Mouse (Mus musculus): Measurements from ENCODE around the gene Plg.

Gene Plg

DNA sequence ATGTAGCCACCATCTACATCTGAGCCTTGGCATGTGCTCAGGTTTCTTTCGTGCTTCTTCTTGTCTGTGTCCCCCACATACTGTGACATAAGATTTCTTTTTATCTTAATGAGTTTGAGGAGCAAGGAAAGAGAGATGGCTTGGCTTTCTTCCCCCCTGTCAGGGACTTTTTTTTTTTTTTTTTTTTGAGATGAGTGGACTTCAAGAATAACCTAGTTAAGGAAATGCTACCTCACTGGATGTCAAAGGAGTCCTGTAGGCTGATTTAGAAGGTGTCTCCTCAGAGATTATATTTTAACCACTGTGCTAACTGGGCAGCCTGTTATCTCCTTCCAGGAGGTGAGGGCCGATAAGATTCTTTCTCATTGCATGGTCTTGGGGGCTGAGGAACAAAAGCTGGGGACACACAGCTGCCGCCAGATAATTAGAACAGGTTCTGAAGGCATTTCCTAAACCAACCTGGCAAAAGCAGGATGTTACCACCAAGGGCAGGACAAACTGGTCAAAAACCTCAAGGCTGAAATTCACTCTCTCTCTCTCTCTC is 4.7 kb upstream of the Plg start:
- Histone ChIP-seq H3K36me3 (ENCODE audit: insufficient read depth, low read length) (no peaks in the 10 kb centered on the region), H3K4me1 (replicated peaks; ENCODE audit: low read depth, low read length) (peaks cover 10% of the 10 kb centered on the region), H3K9me3 (ENCODE audit: low read length) (no peaks in the 10 kb centered on the region), H3K27me3 (ENCODE audit: insufficient read depth, low read length) (no peaks in the 10 kb centered on the region), H3K4me3 (replicated peaks; ENCODE audit: low read length) (no peak overlapping the region)
- TF ChIP-seq POU5F1 (IDR thresholded peaks at IDR 0.05; ENCODE audit: borderline replicate concordance, low read length) = no peak
- TF ChIP-seq CTCF (conservative IDR thresholded peaks at IDR 0.05; ENCODE audit: low read length) = no peak
- no peak for TF ChIP-seq NANOG (IDR thresholded peaks at IDR 0.05; ENCODE audit: borderline replicate concordance, low read length)

GRCm38 (mm10) chr17:12380287-12380686 is 1.9 kb downstream of the Plg start:
- no peak for TF ChIP-seq CTCF (conservative IDR thresholded peaks at IDR 0.05; ENCODE audit: low read length)
- no peak for TF ChIP-seq POU5F1 (IDR thresholded peaks at IDR 0.05; ENCODE audit: borderline replicate concordance, low read length)
- no peaks in the 10 kb centered on the region for H3K36me3 ChIP-seq (ENCODE audit: insufficient read depth, low read length)
- H3K9me3 ChIP-seq (ENCODE audit: low read length) = no peaks in the 10 kb centered on the region
- peaks cover 6% of the 10 kb centered on the region; the same call in 1 of the 2 replicates for H3K27me3 ChIP-seq (ENCODE audit: insufficient read depth, low read length)
- no peaks in the 10 kb centered on the region for H3K4me1 ChIP-seq (replicated peaks; ENCODE audit: low read depth, low read length)
- H3K4me3 ChIP-seq (replicated peaks; ENCODE audit: low read length) = no peak overlapping the region

DNA sequence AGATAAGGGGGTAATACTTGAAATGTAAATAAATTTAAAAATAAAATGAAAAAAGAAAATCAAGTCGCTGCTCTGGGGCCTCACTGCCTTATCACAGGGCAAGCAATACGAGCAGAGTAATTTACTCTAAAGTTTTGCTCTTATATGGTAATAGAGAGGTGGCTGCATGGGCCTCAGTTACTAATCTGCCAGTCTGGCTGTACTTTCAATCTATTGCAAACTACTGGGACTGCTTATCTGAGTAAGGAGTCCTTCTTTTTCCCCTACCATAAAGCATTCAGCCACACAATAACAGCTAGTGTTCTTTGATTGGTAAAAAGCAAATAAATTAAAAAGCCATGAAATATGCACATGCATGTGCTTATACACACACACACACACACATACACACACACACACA is 3.2 kb downstream of the Plg start:
- no peaks in the 10 kb centered on the region for H3K9me3 ChIP-seq (ENCODE audit: low read length)
- no peak for TF ChIP-seq NANOG (IDR thresholded peaks at IDR 0.05; ENCODE audit: borderline replicate concordance, low read length)
- TF ChIP-seq CTCF (conservative IDR thresholded peaks at IDR 0.05; ENCODE audit: low read length) = no peak
- TF ChIP-seq POU5F1 (IDR thresholded peaks at IDR 0.05; ENCODE audit: borderline replicate concordance, low read length) = no peak
- no peaks in the 10 kb centered on the region for H3K36me3 ChIP-seq (ENCODE audit: insufficient read depth, low read length)
- no peak overlapping the region for H3K4me3 ChIP-seq (replicated peaks; ENCODE audit: low read length)
- no peaks in the 10 kb centered on the region for H3K4me1 ChIP-seq (replicated peaks; ENCODE audit: low read depth, low read length)
- peaks cover 6% of the 10 kb centered on the region; the same call in 1 of the 2 replicates for H3K27me3 ChIP-seq (ENCODE audit: insufficient read depth, low read length)

GRCm38 (mm10) chr17:12382531-12382930 is 4.1 kb downstream of the Plg start:
- Histone ChIP-seq H3K9me3 (ENCODE audit: low read length) (no peaks in the 10 kb centered on the region), H3K4me1 (replicated peaks; ENCODE audit: low read depth, low read length) (no peaks in the 10 kb centered on the region), H3K4me3 (replicated peaks; ENCODE audit: low read length) (no peak overlapping the region), H3K27me3 (ENCODE audit: insufficient read depth, low read length) (peaks cover 6% of the 10 kb centered on the region; the same call in 1 of the 2 replicates), H3K36me3 (ENCODE audit: insufficient read depth, low read length) (no peaks in the 10 kb centered on the region)
- TF ChIP-seq NANOG (IDR thresholded peaks at IDR 0.05; ENCODE audit: borderline replicate concordance, low read length) (no peak), POU5F1 (IDR thresholded peaks at IDR 0.05; ENCODE audit: borderline replicate concordance, low read length) (no peak), CTCF (conservative IDR thresholded peaks at IDR 0.05; ENCODE audit: low read length) (no peak)

GRCm38 (mm10) chr17:12385049-12385794 is 6.8 kb downstream of the Plg start:
- H3K9me3 ChIP-seq (ENCODE audit: low read length) = no peaks in the 10 kb centered on the region
- no peaks in the 10 kb centered on the region for H3K36me3 ChIP-seq (ENCODE audit: insufficient read depth, low read length)
- H3K27me3 ChIP-seq (ENCODE audit: insufficient read depth, low read length) = peaks cover 6% of the 10 kb centered on the region; the same call in 1 of the 2 replicates
- H3K4me3 ChIP-seq (replicated peaks; ENCODE audit: low read length) = no peak overlapping the region
- TF ChIP-seq POU5F1 (IDR thresholded peaks at IDR 0.05; ENCODE audit: borderline replicate concordance, low read length) = no peak
- TF ChIP-seq NANOG (IDR thresholded peaks at IDR 0.05; ENCODE audit: borderline replicate concordance, low read length) = no peak
- TF ChIP-seq CTCF (conservative IDR thresholded peaks at IDR 0.05; ENCODE audit: low read length) = no peak
- H3K4me1 ChIP-seq (replicated peaks; ENCODE audit: low read depth, low read length) = no peaks in the 10 kb centered on the region

- H3K4me1 ChIP-seq (replicated peaks; ENCODE audit: low read depth, low read length) = no peaks in the 10 kb centered on the region
- H3K9me3 ChIP-seq (ENCODE audit: low read length) = no peaks in the 10 kb centered on the region
- peaks cover 8% of the 10 kb centered on the region; the same call in 1 of the 2 replicates for H3K27me3 ChIP-seq (ENCODE audit: insufficient read depth, low read length)
- no peaks in the 10 kb centered on the region for H3K36me3 ChIP-seq (ENCODE audit: insufficient read depth, low read length)
- no peak overlapping the region for H3K4me3 ChIP-seq (replicated peaks; ENCODE audit: low read length)
- TF ChIP-seq POU5F1 (IDR thresholded peaks at IDR 0.05; ENCODE audit: borderline replicate concordance, low read length) (no peak), CTCF (conservative IDR thresholded peaks at IDR 0.05; ENCODE audit: low read length) (no peak), NANOG (IDR thresholded peaks at IDR 0.05; ENCODE audit: borderline replicate concordance, low read length) (no peak)
These were observed 9.4 kb downstream of the Plg start for GRCm38 (mm10) chr17:12387781-12388180.

GRCm38 (mm10) chr17:12388239-12388638 is 9.8 kb downstream of the Plg start:
- no peak for TF ChIP-seq CTCF (conservative IDR thresholded peaks at IDR 0.05; ENCODE audit: low read length)
- no peak for TF ChIP-seq POU5F1 (IDR thresholded peaks at IDR 0.05; ENCODE audit: borderline replicate concordance, low read length)
- TF ChIP-seq NANOG (IDR thresholded peaks at IDR 0.05; ENCODE audit: borderline replicate concordance, low read length) = no peak
- H3K4me3 ChIP-seq (replicated peaks; ENCODE audit: low read length) = no peak overlapping the region
- no peaks in the 10 kb centered on the region for H3K36me3 ChIP-seq (ENCODE audit: insufficient read depth, low read length)
- H3K27me3 ChIP-seq (ENCODE audit: insufficient read depth, low read length) = peaks cover 8% of the 10 kb centered on the region; the same call in 1 of the 2 replicates
- H3K9me3 ChIP-seq (ENCODE audit: low read length) = no peaks in the 10 kb centered on the region
- no peaks in the 10 kb centered on the region for H3K4me1 ChIP-seq (replicated peaks; ENCODE audit: low read depth, low read length)

DNA sequence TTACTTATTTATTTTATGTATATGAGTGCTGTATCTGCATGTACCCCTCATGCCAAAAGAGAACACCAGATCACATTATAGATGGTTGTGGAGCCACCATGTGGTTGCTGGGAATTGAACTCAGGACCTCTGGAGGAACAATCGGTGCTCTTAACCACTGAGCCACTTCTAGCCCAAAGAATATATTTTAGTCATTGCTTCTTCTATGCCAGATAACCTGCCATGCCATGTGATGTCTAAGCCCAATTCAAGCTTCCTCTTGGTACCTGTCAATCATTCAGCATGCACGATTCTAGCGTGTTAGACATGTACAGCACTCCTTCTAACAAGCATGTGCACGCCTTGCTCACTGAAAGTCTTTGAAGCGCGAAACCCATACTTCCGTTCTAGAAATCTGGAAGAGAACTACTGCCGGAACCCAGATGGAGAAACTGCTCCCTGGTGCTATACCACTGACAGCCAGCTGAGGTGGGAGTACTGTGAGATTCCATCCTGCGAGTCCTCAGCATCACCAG is 17.8 kb downstream of the Plg start:
- no peak overlapping the region for H3K4me3 ChIP-seq (replicated peaks; ENCODE audit: low read length)
- no peaks in the 10 kb centered on the region for H3K4me1 ChIP-seq (replicated peaks; ENCODE audit: low read depth, low read length)
- 0 out of 2 replicates have a peak, but pooled peaks cover 6% of the 10 kb centered on the region for H3K27me3 ChIP-seq (ENCODE audit: insufficient read depth, low read length)
- TF ChIP-seq CTCF (conservative IDR thresholded peaks at IDR 0.05; ENCODE audit: low read length) (no peak), POU5F1 (IDR thresholded peaks at IDR 0.05; ENCODE audit: borderline replicate concordance, low read length) (no peak), NANOG (IDR thresholded peaks at IDR 0.05; ENCODE audit: borderline replicate concordance, low read length) (no peak)
- no peaks in the 10 kb centered on the region for H3K9me3 ChIP-seq (ENCODE audit: low read length)
- H3K36me3 ChIP-seq (ENCODE audit: insufficient read depth, low read length) = no peaks in the 10 kb centered on the region

All from E14TG2a.4 (cell line).